ENCODE assay signal across 17 mouse cellular contexts in the genomic region with DNA sequence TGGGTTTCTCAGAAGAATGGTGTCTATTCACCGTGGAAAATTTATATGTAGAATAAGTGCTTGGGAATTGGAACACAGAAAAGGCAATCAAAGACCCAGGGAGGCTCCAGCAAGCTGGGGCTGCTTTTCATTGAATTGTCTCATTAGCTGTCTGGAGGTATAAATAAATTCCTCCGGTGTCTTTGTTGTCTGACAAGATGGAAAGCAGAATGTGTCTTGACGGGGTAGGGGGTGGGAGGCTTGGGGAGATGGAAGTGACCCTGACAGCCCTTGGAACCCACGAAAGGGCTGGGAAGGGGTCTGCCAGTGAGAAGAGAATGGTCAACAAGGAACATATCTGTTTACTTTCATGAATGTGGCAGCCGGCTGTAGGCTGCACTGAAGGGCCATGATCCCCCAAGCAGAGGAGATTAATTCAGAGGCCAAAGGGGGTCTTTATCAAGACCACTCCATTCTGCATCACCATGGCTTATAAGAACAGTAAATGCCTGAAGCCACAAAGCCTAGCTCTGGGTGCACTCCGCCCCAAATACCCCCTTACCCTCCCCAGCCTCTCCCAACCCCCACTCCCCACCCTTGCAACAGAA.
A peak's percentile ranks its signal among the peaks of the same experiment; 100 is the strongest.
DNase-seq lines count a peak whose midpoint lies in the region; ATAC-seq and TF ChIP-seq lines count a peak whose summit lies in the region.
"Had no signal": no experiment of that assay in that cellular context is flagged by ENCODE, and none has a peak within 500 bp of the region (broad histone marks: within the 10 kb centered on the region; RNA-seq: fewer than 3 reads in every experiment).

No protein-coding gene starts in this region.

- peak overlapping the region; percentile 33; the same call in 1 of the 2 replicates for H3K27ac ChIP-seq in forebrain, embryonic 11.5 days (ENCODE audit: low read depth, low read length)
- no peak overlapping the region for H3K27ac ChIP-seq in forebrain, postnatal 0 days (ENCODE audit: low read depth, low read length)
- 0 out of 2 replicates have a peak overlapping the region, but pooled peaks have one; percentile 25 for H3K27ac ChIP-seq in hindbrain, embryonic 16.5 days (ENCODE audit: low read depth, low read length)
- no peak overlapping the region for H3K27ac ChIP-seq in midbrain, postnatal 0 days (ENCODE audit: low read depth, low read length)
- H3K27ac ChIP-seq: embryonic facial prominence, embryonic 13.5 days; liver, embryonic 12.5 days had no signal

- ATAC-seq in forebrain, embryonic 11.5 days (replicated peaks; ENCODE audit: low FRiP score), result peak; percentile 55; the same call in 1 of the 2 replicates
- no peak for ATAC-seq in forebrain, postnatal 0 days
- ATAC-seq in hindbrain, embryonic 16.5 days, result peak; percentile 52
- ATAC-seq in midbrain, postnatal 0 days (ENCODE audit: low FRiP score), result no peak
- no peak for ATAC-seq in monocyte, adult 5-6 weeks (replicated peaks; ENCODE audit: insufficient number of reproducible peaks, low FRiP score, low TSS enrichment, poor library complexity, severe bottlenecking)
- no peak for ATAC-seq in inflammation-experienced regulatory T-cells, adult 6 months
- ATAC-seq: liver, embryonic 12.5 days; Patski had no signal

- DNase-seq in forebrain, embryonic 11.5 days (ENCODE audit: low spot score), result peak; percentile 58
- DNase-seq in forebrain, postnatal 0 days, result no peak
- peak; percentile 10 for DNase-seq in midbrain, postnatal 0 days (ENCODE audit: low spot score)
- DNase-seq in kidney, adult 8-10 months, result no peak
- DNase-seq in ovary, postnatal 10 days (ENCODE audit: low spot score), result no peak
- DNase-seq: cerebellum, adult 9-10 months; kidney, postnatal 10 days; layer of hippocampus, adult 9-11 months; right cerebral cortex, postnatal 4 days; thymus, postnatal 36 days had no signal

- H3K9ac ChIP-seq in forebrain, embryonic 11.5 days (ENCODE audit: low read length), result no peak overlapping the region
- H3K9ac ChIP-seq in forebrain, postnatal 0 days, result no peak overlapping the region
- no peak overlapping the region for H3K9ac ChIP-seq in hindbrain, embryonic 16.5 days (ENCODE audit: low read depth, low read length)
- no peak overlapping the region for H3K9ac ChIP-seq in midbrain, postnatal 0 days (replicated peaks; ENCODE audit: low read length, poor library complexity, severe bottlenecking)
- H3K9ac ChIP-seq: embryonic facial prominence, embryonic 13.5 days; liver, embryonic 12.5 days had no signal

- no peak overlapping the region for H3K4me2 ChIP-seq in forebrain, embryonic 11.5 days (ENCODE audit: low read depth, low read length, severe bottlenecking)
- no peak overlapping the region for H3K4me2 ChIP-seq in forebrain, postnatal 0 days (ENCODE audit: low read depth)
- H3K4me2 ChIP-seq in hindbrain, embryonic 16.5 days (ENCODE audit: low read length), result no peak overlapping the region
- no peak overlapping the region for H3K4me2 ChIP-seq in midbrain, postnatal 0 days (ENCODE audit: low read depth, low read length, poor library complexity, severe bottlenecking)
- H3K4me2 ChIP-seq: embryonic facial prominence, embryonic 13.5 days; liver, embryonic 12.5 days had no signal

- H3K9me3 ChIP-seq in forebrain, embryonic 11.5 days (ENCODE audit: control insufficient read depth, low read length), result no peaks in the 10 kb centered on the region
- no peaks in the 10 kb centered on the region for H3K9me3 ChIP-seq in forebrain, postnatal 0 days (ENCODE audit: low read length)
- H3K9me3 ChIP-seq in hindbrain, embryonic 16.5 days (ENCODE audit: control insufficient read depth, low read length), result no peaks in the 10 kb centered on the region
- no peaks in the 10 kb centered on the region for H3K9me3 ChIP-seq in midbrain, postnatal 0 days (ENCODE audit: low read length)
- H3K9me3 ChIP-seq: embryonic facial prominence, embryonic 13.5 days; liver, embryonic 12.5 days had no signal

- H3K27me3 ChIP-seq in forebrain, embryonic 11.5 days (ENCODE audit: control insufficient read depth, insufficient read depth, low read length), result no peaks in the 10 kb centered on the region; the same call in 1 of the 2 replicates
- no peaks in the 10 kb centered on the region for H3K27me3 ChIP-seq in forebrain, postnatal 0 days (ENCODE audit: insufficient read depth, low read length)
- no peaks in the 10 kb centered on the region for H3K27me3 ChIP-seq in hindbrain, embryonic 16.5 days (replicated peaks; ENCODE audit: control insufficient read depth, insufficient read depth, low read length)
- no peaks in the 10 kb centered on the region for H3K27me3 ChIP-seq in midbrain, postnatal 0 days (ENCODE audit: insufficient read depth, low read length)
- H3K27me3 ChIP-seq: embryonic facial prominence, embryonic 13.5 days; liver, embryonic 12.5 days; megakaryocyte, embryonic 14.5 days had no signal

- WGBS in forebrain, embryonic 11.5 days, result 22% methylated on average over 6 of the region's 6 CpGs
- 14% methylated on average over 6 of the region's 6 CpGs for WGBS in forebrain, postnatal 0 days
- WGBS in hindbrain, embryonic 16.5 days, result 15% methylated on average over 6 of the region's 6 CpGs
- 17% methylated on average over 6 of the region's 6 CpGs for WGBS in midbrain, postnatal 0 days

- H3K36me3 ChIP-seq in forebrain, embryonic 11.5 days (ENCODE audit: control insufficient read depth, insufficient read depth, low read length), result no peaks in the 10 kb centered on the region
- no peaks in the 10 kb centered on the region for H3K36me3 ChIP-seq in forebrain, postnatal 0 days (ENCODE audit: insufficient read depth)
- no peaks in the 10 kb centered on the region for H3K36me3 ChIP-seq in hindbrain, embryonic 16.5 days (ENCODE audit: control insufficient read depth, insufficient read depth, low read length)
- no peaks in the 10 kb centered on the region for H3K36me3 ChIP-seq in midbrain, postnatal 0 days (ENCODE audit: insufficient read depth, low read length)
- H3K36me3 ChIP-seq: embryonic facial prominence, embryonic 13.5 days; liver, embryonic 12.5 days had no signal

- H3K4me3 ChIP-seq in forebrain, embryonic 11.5 days (ENCODE audit: low read depth, low read length), result no peak overlapping the region
- no peak overlapping the region for H3K4me3 ChIP-seq in forebrain, postnatal 0 days (ENCODE audit: low read depth, low read length)
- no peak overlapping the region for H3K4me3 ChIP-seq in hindbrain, embryonic 16.5 days (ENCODE audit: low read length)
- H3K4me3 ChIP-seq in midbrain, postnatal 0 days (ENCODE audit: low read depth, low read length), result no peak overlapping the region
- H3K4me3 ChIP-seq: embryonic facial prominence, embryonic 13.5 days; liver, embryonic 12.5 days; megakaryocyte, embryonic 14.5 days had no signal

- H3K4me1 ChIP-seq in forebrain, embryonic 11.5 days (replicated peaks; ENCODE audit: control insufficient read depth, insufficient read depth, low read length), result peaks cover 8% of the 10 kb centered on the region; the same call in 1 of the 2 replicates
- no peaks in the 10 kb centered on the region for H3K4me1 ChIP-seq in forebrain, postnatal 0 days (ENCODE audit: insufficient read depth)
- H3K4me1 ChIP-seq in hindbrain, embryonic 16.5 days (ENCODE audit: control insufficient read depth, insufficient read depth, low read depth, low read length), result no peaks in the 10 kb centered on the region; the same call in none of the 2 replicates
- H3K4me1 ChIP-seq in midbrain, postnatal 0 days (ENCODE audit: insufficient read depth, low read length), result no peaks in the 10 kb centered on the region; the same call in 1 of the 2 replicates
- H3K4me1 ChIP-seq: liver, embryonic 12.5 days; megakaryocyte, embryonic 14.5 days had no signal

- TF ChIP-seq CTCF in forebrain, postnatal 0 days (IDR thresholded peaks at IDR 0.05; ENCODE audit: low read depth), result no peak
- TF ChIP-seq CTCF in midbrain, postnatal 0 days (IDR thresholded peaks at IDR 0.05), result no peak

Comparison
In these comparisons a context has a peak if more than half of its experiments do, and no peak if none do; other contexts are left out.
1. ATAC-seq: peak in forebrain, embryonic 11.5 days (single experiment) and hindbrain, embryonic 16.5 days (single experiment); none in forebrain, postnatal 0 days (single experiment), midbrain, postnatal 0 days (single experiment), monocyte, adult 5-6 weeks (single experiment) and inflammation-experienced regulatory T-cells, adult 6 months (single experiment).
2. DNase-seq: peak in forebrain, embryonic 11.5 days (single experiment) and midbrain, postnatal 0 days (single experiment); none in forebrain, postnatal 0 days (single experiment), kidney, adult 8-10 months (0 of 2) and ovary, postnatal 10 days (single experiment).
3. H3K27ac ChIP-seq: peak in forebrain, embryonic 11.5 days (single experiment) and hindbrain, embryonic 16.5 days (single experiment); none in forebrain, postnatal 0 days (single experiment) and midbrain, postnatal 0 days (single experiment).